Comparison of ENCODE assay signal across 9 mouse cellular contexts in genomic region chr14:34200738-34201230, GRCm38 (mm10). TPM values are rescaled to one million over a fixed set of nuclear protein-coding genes. Genes with fewer than 3 reads are reported as not detected.
DNase-seq lines count a peak whose midpoint lies in the region; ATAC-seq and TF ChIP-seq lines count a peak whose summit lies in the region.
"Had no signal": no experiment of that assay in that cellular context is flagged by ENCODE, and none has a peak within 500 bp of the region (broad histone marks: within the 10 kb centered on the region; RNA-seq: fewer than 3 reads in every experiment).

No protein-coding gene starts in this region.

- TF ChIP-seq EP300 in heart, adult 2 months (IDR thresholded peaks at IDR 0.05; ENCODE audit: insufficient read depth, low read depth, low read length), result no peak
- no peak for TF ChIP-seq EP300 in liver, postnatal 0 days (IDR thresholded peaks at IDR 0.05; ENCODE audit: low read depth)

- 23% methylated on average over 19 of the region's 19 CpGs for WGBS in heart, adult 2 months
- WGBS in intestine, embryonic 14.5 days, result 7% methylated on average over 19 of the region's 19 CpGs
- WGBS in liver, postnatal 0 days (ENCODE audit: insufficient replicate concordance), result 12% methylated on average over 19 of the region's 19 CpGs
- 17% methylated on average over 19 of the region's 19 CpGs for WGBS in small intestine, adult 2 months

- H3K27ac ChIP-seq in heart, adult 2 months, result no peak overlapping the region
- no peak overlapping the region for H3K27ac ChIP-seq in embryonic fibroblast, embryonic 13.5 days (ENCODE audit: insufficient read depth, low read length)
- H3K27ac ChIP-seq in intestine, embryonic 14.5 days (ENCODE audit: low read depth), result no peak overlapping the region
- no peak overlapping the region for H3K27ac ChIP-seq in liver, postnatal 0 days (ENCODE audit: low read depth)
- no peak overlapping the region for H3K27ac ChIP-seq in small intestine, adult 2 months (ENCODE audit: insufficient read depth, low read depth, low read length)

- DNase-seq in heart, adult 2 months, result peak; percentile 26 to 42
- no peak for DNase-seq in heart, postnatal 25 days (ENCODE audit: low spot score)
- DNase-seq in adrenal gland, postnatal 36 days, result peak; percentile 42 to 66
- peak; percentile 68 for DNase-seq in intestine, embryonic 14.5 days (ENCODE audit: low spot score)
- no peak for DNase-seq in liver, postnatal 0 days
- no peak for DNase-seq in layer of hippocampus, postnatal 36 days

- H3K9me3 ChIP-seq in intestine, embryonic 14.5 days (ENCODE audit: control insufficient read depth, low read length), result no peaks in the 10 kb centered on the region
- no peaks in the 10 kb centered on the region for H3K9me3 ChIP-seq in liver, postnatal 0 days (ENCODE audit: low read length)

- intact Hi-C loops in heart, adult 2 months (cut with DNase I), result loop anchor here (10.0 kb wide), 1 partner anchor 246 kb away; the partner anchor contains the start of gene Rbp3
- intact Hi-C loops in heart, postnatal 25 days (cut with DNase I), result no loop called here

- no peaks in the 10 kb centered on the region for H3K36me3 ChIP-seq in heart, adult 2 months (ENCODE audit: control insufficient read depth, insufficient read depth, low read length)
- H3K36me3 ChIP-seq in intestine, embryonic 14.5 days (ENCODE audit: control insufficient read depth, insufficient read depth, low read length), result no peaks in the 10 kb centered on the region
- no peaks in the 10 kb centered on the region for H3K36me3 ChIP-seq in liver, postnatal 0 days (replicated peaks; ENCODE audit: insufficient read depth, low read length)
- no peaks in the 10 kb centered on the region for H3K36me3 ChIP-seq in small intestine, adult 2 months (ENCODE audit: control insufficient read depth, insufficient read depth, low read length)

- H3K4me1 ChIP-seq in heart, adult 2 months (ENCODE audit: control insufficient read depth, insufficient read depth, low read length), result no peaks in the 10 kb centered on the region
- no peaks in the 10 kb centered on the region for H3K4me1 ChIP-seq in embryonic fibroblast, embryonic 13.5 days (ENCODE audit: control insufficient read depth, insufficient read depth, low read length)
- no peaks in the 10 kb centered on the region; the same call in 1 of the 2 replicates for H3K4me1 ChIP-seq in intestine, embryonic 14.5 days (replicated peaks; ENCODE audit: control insufficient read depth, insufficient read depth, low read length)
- H3K4me1 ChIP-seq in liver, postnatal 0 days (ENCODE audit: insufficient read depth), result peaks cover 3% of the 10 kb centered on the region; the same call in 1 of the 2 replicates
- H3K4me1 ChIP-seq in small intestine, adult 2 months (ENCODE audit: control insufficient read depth, insufficient read depth, insufficient read length, low read length), result peaks cover 2% of the 10 kb centered on the region

- H3K4me3 ChIP-seq in heart, adult 2 months, result peak overlapping the region; percentile 59
- peak overlapping the region; percentile 50 for H3K4me3 ChIP-seq in embryonic fibroblast, embryonic 13.5 days (ENCODE audit: insufficient read depth, low read length)
- H3K4me3 ChIP-seq in intestine, embryonic 14.5 days (ENCODE audit: low read depth, low read length), result peak overlapping the region; percentile 65
- peak overlapping the region; percentile 56 for H3K4me3 ChIP-seq in liver, postnatal 0 days (ENCODE audit: low read depth, low read length)
- peak overlapping the region; percentile 68 for H3K4me3 ChIP-seq in small intestine, adult 2 months (ENCODE audit: low read depth, low read length)

- H3K9ac ChIP-seq in heart, adult 2 months (ENCODE audit: low read depth, low read length), result no peak overlapping the region
- H3K9ac ChIP-seq in intestine, embryonic 14.5 days (ENCODE audit: low read length), result peak overlapping the region; percentile 46
- peak overlapping the region; percentile 46; the same call in 1 of the 2 replicates for H3K9ac ChIP-seq in liver, postnatal 0 days (replicated peaks)

- H3K79me2 ChIP-seq in heart, adult 2 months (replicated peaks; ENCODE audit: control insufficient read depth, insufficient read depth, low read length), result no peaks in the 10 kb centered on the region

- peak; percentile 67 for ATAC-seq in intestine, embryonic 14.5 days (replicated peaks; ENCODE audit: low FRiP score, low TSS enrichment, low read depth)
- ATAC-seq in liver, postnatal 0 days, result peak; percentile 47

- peak overlapping the region; percentile 97 for H3K4me2 ChIP-seq in intestine, embryonic 14.5 days (ENCODE audit: low read length)
- H3K4me2 ChIP-seq in liver, postnatal 0 days (ENCODE audit: low read depth, low read length), result peak overlapping the region; percentile 88

- no peaks in the 10 kb centered on the region for H3K27me3 ChIP-seq in heart, adult 2 months (ENCODE audit: control insufficient read depth, insufficient read depth, low read length)
- 0 out of 2 replicates have a peak, but pooled peaks cover 4% of the 10 kb centered on the region for H3K27me3 ChIP-seq in intestine, embryonic 14.5 days (replicated peaks; ENCODE audit: control insufficient read depth, insufficient read depth, low read length)
- H3K27me3 ChIP-seq in liver, postnatal 0 days (ENCODE audit: insufficient read depth, low read length), result peaks cover 11% of the 10 kb centered on the region; the same call in 1 of the 2 replicates
- no peaks in the 10 kb centered on the region for H3K27me3 ChIP-seq in small intestine, adult 2 months (ENCODE audit: control insufficient read depth, insufficient read depth, low read length)

- no peak for TF ChIP-seq CTCF in heart, adult 2 months (IDR thresholded peaks at IDR 0.05)
- TF ChIP-seq CTCF in embryonic fibroblast, embryonic 13.5 days (IDR thresholded peaks at IDR 0.05; ENCODE audit: borderline replicate concordance, insufficient read depth, low read length), result no peak
- no peak for TF ChIP-seq CTCF in liver, postnatal 0 days (IDR thresholded peaks at IDR 0.05; ENCODE audit: low read depth)
- no peak for TF ChIP-seq CTCF in small intestine, adult 2 months (IDR thresholded peaks at IDR 0.05; ENCODE audit: extremely low read depth, insufficient read length, insufficient replicate concordance, low read depth, low read length)

- no peak for TF ChIP-seq POLR2A in heart, adult 2 months (IDR thresholded peaks at IDR 0.05; ENCODE audit: insufficient read depth, low read depth, low read length)
- TF ChIP-seq POLR2A in embryonic fibroblast, embryonic 13.5 days (IDR thresholded peaks at IDR 0.05; ENCODE audit: low read depth, low read length), result no peak
- TF ChIP-seq POLR2A in small intestine, adult 2 months (IDR thresholded peaks at IDR 0.05; ENCODE audit: low read depth, low read length), result no peak

RNA-seq across cellular contexts. Expression of gene Gprin2, which starts 0.7 kb away (rescaled TPM):
- under 1 TPM; 0.23 to 0.26 TPM for total RNA-seq in heart, adult 2 months (2021)
- polyA plus RNA-seq in heart, adult 2 months (2012; rRNA removed), result 0.10 and 0.20 TPM in 2 replicates
- total RNA-seq in heart, postnatal 25 days (2021), result under 1 TPM; 0.08 to 0.28 TPM
- 1 to 10 TPM; 1.1 to 1.6 TPM for total RNA-seq in adrenal gland, postnatal 36 days (2021)
- 0.12 and 0.46 TPM in 2 replicates for polyA plus RNA-seq in embryonic fibroblast, embryonic 13.5 days (2011; ENCODE audit: insufficient read length, low read depth, missing spikeins)
- polyA plus RNA-seq in intestine, embryonic 14.5 days (2014; fragmentation: Nextera tagmentation; extraction: Ambion mirVana), result 0.39 TPM in 2 replicates
- polyA plus RNA-seq in liver, postnatal 0 days (2015; fragmentation: Nextera tagmentation; extraction: Ambion mirVana), result 0.01 and 0.11 TPM in 2 replicates
- 0.05 and 0.23 TPM in 2 replicates for polyA plus RNA-seq in small intestine, adult 2 months (2012; rRNA removed)
- 1 to 10 TPM; 1.4 to 2.9 TPM for total RNA-seq in layer of hippocampus, postnatal 36 days (2021)

RNA-seq across cellular contexts. Expression of gene Syt15, which starts 18.6 kb away (rescaled TPM):
- total RNA-seq in heart, adult 2 months (2021), result under 1 TPM; 0.43 to 0.78 TPM
- polyA plus RNA-seq in heart, adult 2 months (2012; rRNA removed), result 1.5 and 1.6 TPM in 2 replicates
- under 1 TPM; 0.70 to 0.75 TPM for total RNA-seq in heart, postnatal 25 days (2021)
- under 1 TPM; 0.20 TPM for total RNA-seq in adrenal gland, postnatal 36 days (2021)
- not detected in 2 replicates for polyA plus RNA-seq in embryonic fibroblast, embryonic 13.5 days (2011; ENCODE audit: insufficient read length, low read depth, missing spikeins)
- polyA plus RNA-seq in intestine, embryonic 14.5 days (2014; fragmentation: Nextera tagmentation; extraction: Ambion mirVana), result 0.54 and 0.60 TPM in 2 replicates
- 0.07 and 0.11 TPM in 2 replicates for polyA plus RNA-seq in liver, postnatal 0 days (2015; fragmentation: Nextera tagmentation; extraction: Ambion mirVana)
- polyA plus RNA-seq in small intestine, adult 2 months (2012; rRNA removed), result 3.1 and 3.2 TPM in 2 replicates
- under 1 TPM; 0.40 to 0.45 TPM for total RNA-seq in layer of hippocampus, postnatal 36 days (2021)

RNA-seq across cellular contexts. Expression of gene Npy4r, which starts 48.5 kb away (rescaled TPM):
- total RNA-seq in heart, adult 2 months (2021), result under 1 TPM; 0.08 to 0.18 TPM
- polyA plus RNA-seq in heart, adult 2 months (2012; rRNA removed), result 0.80 and 1.1 TPM in 2 replicates
- total RNA-seq in heart, postnatal 25 days (2021), result under 1 TPM; 0.17 to 0.23 TPM
- total RNA-seq in adrenal gland, postnatal 36 days (2021), result under 1 TPM; 0.13 to 0.20 TPM
- not detected in 2 replicates for polyA plus RNA-seq in embryonic fibroblast, embryonic 13.5 days (2011; ENCODE audit: insufficient read length, low read depth, missing spikeins)
- polyA plus RNA-seq in intestine, embryonic 14.5 days (2014; fragmentation: Nextera tagmentation; extraction: Ambion mirVana), result 0.14 and 0.48 TPM in 2 replicates
- polyA plus RNA-seq in liver, postnatal 0 days (2015; fragmentation: Nextera tagmentation; extraction: Ambion mirVana), result not detected in 2 replicates
- polyA plus RNA-seq in small intestine, adult 2 months (2012; rRNA removed), result 0.14 and 0.91 TPM in 2 replicates
- total RNA-seq in layer of hippocampus, postnatal 36 days (2021), result not detected
- total RNA-seq: left cerebral cortex, adult 18-20 months had no signal

Comparison
In these comparisons a context has a peak if more than half of its experiments do, and no peak if none do; other contexts are left out.
1. DNase-seq: peak in heart, adult 2 months (2 of 2), adrenal gland, postnatal 36 days (2 of 2) and intestine, embryonic 14.5 days (single experiment); none in heart, postnatal 25 days (single experiment), liver, postnatal 0 days (single experiment) and layer of hippocampus, postnatal 36 days (0 of 2).
2. Peak in every context shown above with its lines, with median percentiles within 50 percentile points of each other: H3K4me3 ChIP-seq.